Mouse (Mus musculus) neutrophil, adult 65 days (primary cell): Measurements from ENCODE around the gene Gcm1. TPM values are rescaled to one million over a fixed set of nuclear protein-coding genes. Genes with fewer than 3 reads are reported as not detected.

Source experiments
- total RNA-seq: library from RNA; stranded (reverse); gene quantifications from 2 replicates; pipeline ENCODE4 v1.2.4, GENCODE M21; 2023

Gene Gcm1
- not detected in 2 replicates for total RNA-seq

DNA sequence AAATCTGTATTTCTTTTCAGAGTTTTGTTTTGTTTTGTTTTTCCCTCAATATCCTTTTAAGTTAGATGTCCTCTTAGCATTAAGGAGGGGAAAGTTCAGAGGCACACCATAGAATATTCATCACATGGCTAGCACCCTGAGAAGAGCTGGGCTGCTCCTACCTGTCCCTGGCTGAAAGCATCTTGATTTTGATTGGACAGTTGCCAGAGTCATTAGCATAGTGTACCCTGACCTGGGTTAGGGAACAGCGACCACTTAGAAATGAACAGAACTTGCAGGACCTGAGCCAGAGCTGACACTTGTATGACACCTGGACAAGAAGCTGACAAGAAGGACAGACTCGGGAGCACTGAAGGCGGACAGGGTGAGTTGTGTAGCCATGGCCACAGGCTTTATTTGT, at the start of gene Gcm1:
Gene Gcm1 (plus strand): TSS at position 248 of the 400 bp plus-strand sequence.

DNA sequence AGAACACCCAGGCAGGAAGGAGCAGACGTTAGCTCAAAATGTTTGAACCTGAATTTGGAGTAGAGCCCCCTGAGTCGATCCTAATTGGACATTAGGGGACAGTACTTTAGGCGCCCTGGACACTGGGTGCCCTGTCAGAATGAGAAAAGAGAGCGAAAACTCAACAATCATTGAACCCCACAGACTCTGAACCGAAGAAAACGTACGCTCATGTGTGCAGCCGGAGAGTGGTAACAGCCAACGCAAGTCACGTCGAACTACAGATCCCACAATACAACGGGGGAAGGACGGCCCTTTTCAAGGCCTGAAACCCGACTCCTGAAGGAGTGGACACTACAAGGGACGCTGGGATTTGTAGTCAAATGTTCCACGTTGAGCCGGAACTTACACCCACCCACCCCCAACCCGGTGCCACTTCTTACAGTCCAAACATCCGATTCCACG, 57.1 kb downstream of the Gcm1 start, which contains the start of the genes Fbxo9 and Ick:
Gene Fbxo9 (minus strand): TSS at position 270 of the 444 bp plus-strand sequence.
Gene Ick (plus strand): TSS at position 397 of the 444 bp plus-strand sequence.

Other genes with a start within 250 kb of the Gcm1 start
- 29.8 and 38.1 TPM in 2 replicates for gene Elovl5, start 134.6 kb upstream of the Gcm1 start, total RNA-seq
- gene Fbxo9, start 57.1 kb downstream of the Gcm1 start, total RNA-seq, result 28.8 and 29.7 TPM in 2 replicates
- 2.2 and 2.6 TPM in 2 replicates for gene Ick, start 57.3 kb downstream of the Gcm1 start, total RNA-seq
- not detected in 2 replicates for gene Gsta4, start 130.8 kb downstream of the Gcm1 start, total RNA-seq
- gene Gsta1, start 178.7 kb downstream of the Gcm1 start, total RNA-seq, result not detected in 2 replicates
- gene Gm3776, start 205.2 kb downstream of the Gcm1 start, total RNA-seq, result not detected in 2 replicates
- not detected in 2 replicates for gene Gm10639, start 238.0 kb downstream of the Gcm1 start, total RNA-seq